Mouse (Mus musculus) CD4-positive, CD25-positive, alpha-beta regulatory T cell, adult 2 months (primary cell): ENCODE results near the gene 2310022A10Rik.

ENCODE experiments used
- DNase-seq: peaks from one replicate; pipeline ENCODE4 v3.0.0-alpha.2; 2012; ENCODE audit warnings: low read depth, low spot score

2310022A10Rik gene

GRCm38 (mm10) chr7:27552931-27553513 is at the start of gene 2310022A10Rik, which contains the start of gene Pld3:
TSS of gene 2310022A10Rik (plus strand) at chr7:27553233.
TSS of gene Pld3 (minus strand) at chr7:27553218.
- DNase-seq: peak; percentile 98

DNA sequence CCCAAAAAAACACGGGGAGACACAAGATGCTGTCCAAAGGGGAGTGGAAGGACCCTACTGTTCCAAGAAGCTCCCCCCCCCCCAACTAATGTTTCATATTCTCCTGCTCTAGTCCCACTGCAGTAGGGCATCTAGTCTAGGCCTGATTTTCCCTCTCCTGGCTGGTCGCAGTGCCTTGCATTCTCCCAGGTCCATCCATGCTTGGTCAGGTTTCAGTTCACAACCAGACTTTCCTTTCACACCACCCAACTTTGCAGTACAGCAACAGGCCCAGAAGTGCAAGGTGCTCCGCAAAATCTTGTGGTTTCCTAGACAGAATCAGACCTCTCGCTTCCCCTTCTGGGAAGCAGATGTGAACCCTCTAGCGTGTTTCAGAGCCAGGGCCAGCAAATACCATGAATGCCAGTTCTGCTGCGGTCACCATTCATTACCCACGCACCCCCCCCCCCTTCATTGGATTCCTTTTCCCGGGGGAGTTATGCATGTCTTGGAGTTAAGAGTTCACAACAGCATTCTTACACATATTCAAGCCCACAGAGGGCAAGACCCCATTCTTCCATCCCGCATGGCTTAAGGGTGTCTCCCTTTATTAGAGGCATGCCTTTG is 46.2 kb upstream of the 2310022A10Rik start:
- no peak for DNase-seq

DNA sequence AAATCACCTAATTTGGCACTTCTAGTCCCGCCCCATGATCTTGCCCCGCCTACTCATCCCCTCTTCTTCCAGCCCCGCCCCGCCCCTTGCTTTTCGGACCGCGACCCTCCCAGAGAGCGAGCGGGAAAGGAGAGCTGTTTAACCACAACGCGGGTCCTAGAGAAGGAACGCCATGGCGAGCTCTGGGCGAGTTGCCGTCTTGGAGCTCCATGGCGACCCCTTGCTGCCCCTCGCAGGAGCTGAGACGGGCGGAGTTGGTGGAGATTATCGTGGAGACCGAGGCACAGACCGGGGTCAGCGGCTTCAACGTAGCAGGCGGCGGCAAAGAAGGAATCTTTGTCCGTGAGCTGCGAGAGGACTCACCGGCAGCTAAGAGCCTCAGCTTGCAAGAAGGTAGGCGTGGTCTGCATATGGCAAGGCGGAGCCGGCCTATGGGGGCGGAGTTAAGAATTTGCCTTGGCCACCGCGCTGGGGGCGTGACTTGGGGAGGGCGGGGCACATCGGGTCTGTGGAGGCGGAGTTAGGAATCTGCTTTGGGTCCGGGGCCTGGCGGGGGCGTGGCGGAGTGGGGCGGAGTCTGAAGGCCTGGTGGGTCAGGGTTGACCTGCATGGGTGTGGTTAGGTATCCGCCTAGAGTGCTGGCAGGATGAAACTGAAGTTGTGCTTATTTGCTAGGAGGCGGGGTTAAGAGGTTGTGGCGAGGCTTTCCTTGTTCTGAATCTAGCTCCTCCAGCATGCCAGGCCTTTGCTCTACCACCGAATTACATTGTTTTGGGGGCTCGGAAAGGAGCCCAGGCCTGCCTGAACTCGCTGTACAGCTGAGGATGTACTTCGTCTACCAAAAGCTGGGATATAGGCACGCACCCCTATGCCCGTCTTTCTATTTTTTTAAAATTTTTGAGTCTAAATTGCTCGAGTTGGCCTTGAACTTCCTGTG is 45.1 kb upstream of the 2310022A10Rik start:
- peak; percentile 98 for DNase-seq

- DNase-seq: peak; percentile 88
These were observed 44.4 kb upstream of the 2310022A10Rik start for GRCm38 (mm10) chr7:27508648-27509005.

DNA sequence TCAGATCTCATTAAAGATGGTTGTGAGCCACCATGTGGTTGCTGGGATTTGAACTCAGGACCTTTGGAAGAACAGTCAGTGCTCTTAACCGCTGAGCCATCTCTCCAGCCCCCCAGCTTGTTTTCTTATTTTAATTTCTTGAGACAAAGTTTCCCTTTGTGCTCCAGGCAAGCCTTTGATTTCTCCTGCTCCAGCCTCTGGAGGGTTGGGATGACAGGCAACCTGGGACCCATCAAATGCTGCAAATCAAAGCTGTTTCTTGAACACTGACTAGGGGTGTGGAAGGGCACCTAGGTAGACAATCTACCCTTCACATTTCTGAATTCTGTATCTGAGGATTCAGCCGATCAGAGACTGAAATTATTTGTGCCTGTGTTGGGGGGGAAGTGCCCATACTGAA is 42.2 kb upstream of the 2310022A10Rik start:
- DNase-seq: no peak

GRCm38 (mm10) chr7:27514961-27515360 is 38.1 kb upstream of the 2310022A10Rik start:
- no peak for DNase-seq

GRCm38 (mm10) chr7:27518314-27518713 is 34.7 kb upstream of the 2310022A10Rik start:
- DNase-seq: no peak

DNA sequence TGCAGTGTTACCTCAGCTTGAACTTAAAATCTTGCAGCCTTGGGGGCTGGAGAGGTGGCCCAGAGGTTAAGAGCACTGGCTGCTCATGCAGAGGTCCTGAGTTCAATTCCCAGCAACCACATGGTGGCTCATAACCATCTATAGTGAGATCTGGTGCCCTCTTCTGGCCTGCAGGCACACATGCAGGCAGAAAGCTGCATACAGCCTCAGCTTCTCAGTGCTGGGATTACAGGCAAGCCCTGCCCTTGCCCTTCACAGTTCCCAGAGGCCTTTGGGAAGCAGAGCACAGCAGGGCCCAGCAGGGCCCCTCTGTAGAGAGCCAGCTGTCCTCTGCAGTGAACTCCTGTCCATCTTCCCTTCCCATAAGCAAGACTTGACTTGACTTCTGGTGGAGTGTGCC is 32.9 kb upstream of the 2310022A10Rik start:
- DNase-seq: no peak

DNA sequence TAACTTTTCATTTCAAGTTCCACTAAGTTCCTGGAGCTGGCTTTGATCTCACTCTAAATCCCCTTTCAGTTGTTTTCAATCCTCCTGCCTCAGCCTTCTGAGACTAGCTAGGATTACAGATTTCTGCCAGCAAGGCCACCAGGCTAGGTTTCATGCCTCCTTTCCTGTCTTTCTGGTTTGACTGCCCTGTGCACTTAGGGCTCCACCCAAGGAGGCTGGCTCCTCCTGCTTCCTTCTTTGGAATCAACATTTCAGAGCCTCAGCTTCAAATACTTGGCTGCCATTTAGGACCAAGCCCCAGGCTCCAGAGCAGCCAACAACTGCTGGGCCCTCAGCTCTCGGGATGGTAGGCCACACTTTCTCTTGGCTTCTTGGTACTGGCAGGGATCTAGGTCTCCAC is 32.4 kb upstream of the 2310022A10Rik start:
- no peak for DNase-seq

DNA sequence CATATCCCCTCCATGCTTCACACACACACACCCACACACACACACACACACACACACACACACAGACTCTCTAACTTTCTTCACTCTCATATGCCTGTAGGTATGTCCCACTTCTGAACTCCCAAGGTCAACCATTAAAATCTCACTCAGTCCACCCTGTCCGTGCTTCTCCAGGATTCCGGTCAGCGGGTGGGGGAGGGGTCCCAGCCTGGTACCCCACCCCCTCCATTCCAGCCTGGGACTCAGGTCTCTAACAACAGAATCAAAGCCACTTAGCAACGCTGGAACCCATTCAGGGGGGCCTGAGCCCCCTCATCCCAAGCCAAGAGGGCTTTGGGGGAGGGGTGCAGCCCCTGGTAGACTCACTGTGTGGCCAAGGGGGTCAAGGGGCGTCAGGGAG is 30.1 kb upstream of the 2310022A10Rik start, which contains the start of gene Hipk4:
Gene Hipk4 (plus strand): TSS at position 301 of the 400 bp plus-strand sequence.
- no peak for DNase-seq

DNA sequence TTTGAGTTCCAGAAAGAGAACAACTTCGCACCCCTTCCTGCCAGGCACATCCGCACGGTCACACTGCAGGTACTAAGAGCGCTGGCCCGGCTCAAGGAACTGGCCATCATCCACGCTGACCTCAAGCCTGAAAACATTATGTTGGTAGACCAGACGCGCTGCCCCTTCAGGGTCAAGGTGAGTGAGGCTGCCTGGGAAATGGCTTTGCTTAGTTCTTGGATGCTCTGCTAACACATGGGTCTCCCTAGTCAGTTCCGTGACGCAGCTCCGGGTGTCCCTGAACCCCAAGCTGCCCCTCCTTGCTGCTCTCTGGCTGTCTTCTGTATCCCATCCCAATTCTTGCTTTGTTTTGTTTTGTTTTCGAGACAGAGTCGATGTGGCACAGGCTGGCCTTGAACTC is 29.2 kb upstream of the 2310022A10Rik start:
- DNase-seq: no peak

GRCm38 (mm10) chr7:27526039-27526827 is 26.8 kb upstream of the 2310022A10Rik start:
- peak; percentile 89 for DNase-seq

- DNase-seq: no peak
These were observed 24.0 kb upstream of the 2310022A10Rik start for GRCm38 (mm10) chr7:27529070-27529469.

DNA sequence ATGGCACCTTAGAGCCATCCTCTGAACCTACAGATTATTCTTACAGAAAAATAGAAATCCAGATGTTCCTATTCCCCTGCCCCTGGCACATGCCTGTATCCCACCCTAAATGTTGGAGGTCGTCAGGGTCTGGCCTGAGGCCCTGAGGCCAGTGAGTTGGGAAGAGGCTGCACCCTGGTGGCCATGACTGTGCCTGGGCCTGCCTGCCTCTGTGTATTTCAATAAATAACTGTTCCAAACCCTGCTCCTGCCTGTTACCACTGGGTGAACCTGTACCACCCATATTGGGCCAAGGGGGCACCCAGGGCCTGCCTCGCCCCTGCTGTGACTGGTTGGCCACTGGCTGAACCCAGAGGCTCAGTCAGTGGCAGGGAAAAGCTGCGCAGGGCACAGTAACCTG is 22.1 kb upstream of the 2310022A10Rik start:
- no peak for DNase-seq

GRCm38 (mm10) chr7:27531707-27532106 is 21.3 kb upstream of the 2310022A10Rik start:
- DNase-seq: no peak

GRCm38 (mm10) chr7:27532480-27533050 is 20.5 kb upstream of the 2310022A10Rik start:
- DNase-seq: no peak

DNA sequence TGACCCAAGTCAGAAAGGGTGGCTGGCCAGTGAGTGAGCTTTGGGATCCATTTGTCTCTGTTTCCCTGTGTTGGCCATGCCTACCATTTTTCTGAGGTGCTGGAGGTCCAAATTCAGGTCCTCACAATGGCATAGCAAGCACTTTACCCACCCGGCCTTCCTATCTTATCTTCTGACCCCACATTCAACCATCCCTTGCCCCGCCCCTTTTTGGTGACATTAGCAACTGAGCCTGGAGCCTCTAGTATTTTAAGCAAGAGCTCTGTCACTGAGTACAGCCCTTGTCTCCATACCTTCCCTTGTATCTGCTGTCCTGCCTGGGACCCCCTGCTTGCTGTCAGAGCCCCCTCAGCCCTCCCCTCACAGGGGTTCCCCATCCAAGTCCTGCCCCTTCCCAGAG is 17.6 kb upstream of the 2310022A10Rik start:
- no peak for DNase-seq

- no peak for DNase-seq
These were observed 16.4 kb upstream of the 2310022A10Rik start for GRCm38 (mm10) chr7:27536618-27537017.

DNA sequence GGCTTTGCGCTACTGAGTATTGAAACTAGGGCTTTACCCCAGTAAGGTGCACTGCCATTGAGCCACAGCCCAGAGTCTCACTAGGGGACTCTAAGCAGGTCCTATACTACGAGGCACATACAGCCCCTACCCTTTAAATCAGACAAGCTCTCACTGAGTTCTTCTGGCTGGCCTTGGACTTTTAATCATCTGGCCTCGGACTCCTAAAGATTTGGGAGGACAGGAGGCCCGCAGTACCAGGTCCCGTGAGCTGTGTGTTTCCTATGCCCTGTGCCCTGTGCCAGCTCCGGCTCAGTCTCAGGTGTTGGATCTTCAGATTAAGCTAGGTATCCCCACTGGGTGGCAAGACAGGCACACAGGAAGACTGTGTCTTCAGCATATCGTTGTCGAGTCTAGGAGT is 15.0 kb upstream of the 2310022A10Rik start:
- DNase-seq: no peak

DNA sequence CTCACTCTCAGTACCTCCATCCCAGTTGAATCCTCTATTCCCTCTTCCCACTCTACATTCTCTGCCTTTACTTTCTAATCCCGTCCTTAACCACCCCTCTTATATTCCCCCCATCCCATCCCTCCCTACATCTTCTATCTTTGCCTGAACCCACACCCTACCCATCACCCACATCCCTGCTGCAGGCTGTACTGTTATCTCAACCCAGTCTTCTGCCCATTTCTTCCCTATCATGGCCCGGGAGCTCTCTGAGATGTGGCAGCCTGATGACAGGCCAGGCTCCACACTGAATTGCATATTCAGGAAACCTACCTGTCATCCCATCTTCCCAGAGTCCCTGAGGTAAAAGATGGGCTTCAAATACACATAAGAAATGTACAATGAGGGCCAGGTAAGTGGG is 14.2 kb upstream of the 2310022A10Rik start:
- no peak for DNase-seq

DNA sequence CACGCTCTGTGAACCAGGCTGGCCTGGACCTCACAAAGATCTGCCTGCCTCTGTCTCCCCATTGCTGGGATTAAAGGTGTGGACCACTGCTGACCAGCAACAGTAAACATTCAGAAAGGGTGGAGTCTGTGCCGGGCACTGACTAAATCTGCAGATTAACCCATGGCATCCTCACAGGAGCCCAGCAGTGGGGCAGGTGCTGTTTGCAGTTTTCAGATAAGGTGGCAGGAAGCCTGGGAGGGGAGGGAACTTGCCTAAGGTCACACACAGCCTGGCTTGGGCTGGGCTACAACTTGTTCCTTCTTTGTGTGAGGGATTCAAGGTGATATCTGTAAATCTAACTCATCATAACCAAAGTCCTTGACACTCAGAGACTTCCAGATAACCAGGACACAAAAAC is 12.5 kb upstream of the 2310022A10Rik start:
- no peak for DNase-seq
